Comparison of ENCODE assay signal across 8 mouse cellular contexts in the genomic region with DNA sequence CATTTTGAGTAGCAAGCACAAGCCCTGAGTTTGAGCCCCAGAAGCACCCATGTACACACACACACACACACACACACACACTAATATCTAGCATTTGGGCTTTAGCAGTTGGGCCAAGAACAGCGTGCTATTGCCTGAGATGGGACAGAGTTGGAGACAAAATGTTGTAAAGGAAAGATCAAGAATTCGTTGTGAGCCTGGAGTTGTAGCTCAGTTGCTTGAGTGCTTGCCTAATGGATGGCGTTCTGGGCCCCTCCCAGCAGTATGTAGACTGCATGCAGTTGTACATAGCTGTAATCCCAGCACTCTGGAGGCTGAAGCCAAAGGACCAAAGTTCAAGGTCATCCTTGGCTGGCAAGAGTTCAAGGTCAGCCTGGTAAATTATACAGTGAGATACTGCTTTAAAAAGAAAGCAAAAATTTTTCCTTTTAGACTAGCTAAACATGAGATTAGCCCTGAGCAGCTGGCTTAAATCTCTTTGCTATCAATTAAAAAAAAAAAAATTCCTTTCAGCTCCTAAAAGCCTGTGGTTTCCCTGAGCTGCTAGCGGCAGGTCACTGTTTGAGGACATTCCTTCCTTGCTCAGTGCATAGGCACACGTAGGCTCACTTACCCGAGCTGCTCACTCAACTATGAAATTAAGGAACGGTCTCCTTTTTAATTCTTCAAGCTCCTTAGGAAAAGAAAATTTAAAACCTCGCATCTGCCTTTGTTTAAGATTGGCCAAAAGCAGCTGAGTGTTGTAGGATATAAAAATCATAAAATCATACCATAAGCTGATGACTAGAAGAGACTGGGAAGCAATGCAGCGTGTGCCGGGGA.
DNase-seq lines count a peak whose midpoint lies in the region; ATAC-seq and TF ChIP-seq lines count a peak whose summit lies in the region.

No protein-coding gene starts in this region.

- H3K4me1 ChIP-seq in hindbrain, postnatal 0 days (ENCODE audit: insufficient read depth, low read length): peaks cover 33% of the 10 kb centered on the region
- peaks cover 45% of the 10 kb centered on the region for H3K4me1 ChIP-seq in midbrain, embryonic 13.5 days (replicated peaks)

- no peak for ATAC-seq in hindbrain, postnatal 0 days
- no peak for ATAC-seq in midbrain, embryonic 13.5 days

- no peak for TF ChIP-seq CTCF in hindbrain, postnatal 0 days (IDR thresholded peaks at IDR 0.05; ENCODE audit: low read depth)

- H3K4me2 ChIP-seq in hindbrain, postnatal 0 days (ENCODE audit: low read depth, low read length): peak overlapping the region; percentile 38
- peak overlapping the region; percentile 20; the same call in 1 of the 2 replicates for H3K4me2 ChIP-seq in midbrain, embryonic 13.5 days (replicated peaks)

- no peak overlapping the region for H3K4me3 ChIP-seq in hindbrain, postnatal 0 days (ENCODE audit: low read length)
- H3K4me3 ChIP-seq in midbrain, embryonic 13.5 days (replicated peaks): no peak overlapping the region

- WGBS in hindbrain, postnatal 0 days: 36% methylated on average over 10 of the region's 10 CpGs
- WGBS in midbrain, embryonic 13.5 days: 34% methylated on average over 10 of the region's 10 CpGs

- H3K9me3 ChIP-seq in hindbrain, postnatal 0 days (ENCODE audit: low read length): no peaks in the 10 kb centered on the region
- H3K9me3 ChIP-seq in midbrain, embryonic 13.5 days: no peaks in the 10 kb centered on the region

- H3K9ac ChIP-seq in hindbrain, postnatal 0 days (replicated peaks; ENCODE audit: low read length): no peak overlapping the region; the same call in 1 of the 2 replicates
- H3K9ac ChIP-seq in midbrain, embryonic 13.5 days (replicated peaks): 0 out of 2 replicates have a peak overlapping the region, but pooled peaks have one; percentile 28

- H3K27ac ChIP-seq in hindbrain, postnatal 0 days: peak overlapping the region; percentile 69
- H3K27ac ChIP-seq in midbrain, embryonic 13.5 days: peak overlapping the region; percentile 60

- H3K36me3 ChIP-seq in hindbrain, postnatal 0 days (ENCODE audit: insufficient read depth, low read length): no peaks in the 10 kb centered on the region
- H3K36me3 ChIP-seq in midbrain, embryonic 13.5 days: no peaks in the 10 kb centered on the region

- H3K27me3 ChIP-seq in hindbrain, postnatal 0 days (ENCODE audit: insufficient read depth, low read length): no peaks in the 10 kb centered on the region
- no peaks in the 10 kb centered on the region for H3K27me3 ChIP-seq in midbrain, embryonic 13.5 days

- DNase-seq in gastrocnemius, adult 18-20 months (ENCODE audit: low spot score): peak; percentile 30
- no peak for DNase-seq in gastrocnemius, postnatal 10 days
- peak; percentile 53 for DNase-seq in adrenal gland, postnatal 25 days
- peak; percentile 9 for DNase-seq in hindbrain, postnatal 0 days (ENCODE audit: low spot score)
- no peak for DNase-seq in layer of hippocampus, adult 9-10 months (ENCODE audit: low spot score)
- DNase-seq in thymus, postnatal 4 days: no peak
- DNase-seq in frontal cortex, postnatal 25 days (ENCODE audit: low spot score in 2 of 2): no peak

Comparison
In these comparisons a context has a peak if more than half of its experiments do, and no peak if none do; other contexts are left out.
1. DNase-seq: peak in gastrocnemius, adult 18-20 months (single experiment), adrenal gland, postnatal 25 days (single experiment) and hindbrain, postnatal 0 days (single experiment); none in gastrocnemius, postnatal 10 days (single experiment), layer of hippocampus, adult 9-10 months (single experiment), thymus, postnatal 4 days (single experiment) and frontal cortex, postnatal 25 days (0 of 2).